20 mouse cellular contexts compared by ENCODE assay signal in genomic region chr9:66311458-66311857, GRCm38 (mm10). TPM values are rescaled to one million over a fixed set of nuclear protein-coding genes. Genes with fewer than 3 reads are reported as not detected.
DNase-seq lines count a peak whose midpoint lies in the region; ATAC-seq and TF ChIP-seq lines count a peak whose summit lies in the region.
"Had no signal": no experiment of that assay in that cellular context is flagged by ENCODE, and none has a peak within 500 bp of the region (broad histone marks: within the 10 kb centered on the region; RNA-seq: fewer than 3 reads in every experiment).

No protein-coding gene starts in this region.

- no peaks in the 10 kb centered on the region for H3K9me3 ChIP-seq in heart, embryonic 10.5 days
- no peaks in the 10 kb centered on the region for H3K9me3 ChIP-seq in lung, postnatal 0 days (ENCODE audit: low read length)
- H3K9me3 ChIP-seq: G1E had no signal

- H3K9ac ChIP-seq in lung, postnatal 0 days (replicated peaks; ENCODE audit: low read depth), result no peak overlapping the region

- DNase-seq in adrenal gland, adult (ENCODE audit: inconsistent age in 2 of 2, low spot score in 1 of 2), result peak; percentile 24 to 41
- no peak for DNase-seq in adrenal gland, postnatal 4 days (ENCODE audit: low spot score in 2 of 2)
- peak; percentile 11 to 17 for DNase-seq in heart, postnatal 14 days
- no peak for DNase-seq in heart, embryonic 10.5 days (ENCODE audit: low spot score)
- peak; percentile 5 for DNase-seq in lung, postnatal 14 days
- no peak for DNase-seq in lung, postnatal 0 days (ENCODE audit: low spot score)
- no peak for DNase-seq in spleen, postnatal 36 days (ENCODE audit: low spot score in 2 of 2)
- no peak for DNase-seq in layer of hippocampus, postnatal 14 days (ENCODE audit: low spot score in 2 of 2)
- DNase-seq: adrenal gland, adult 2 months; cerebellum, adult 8-10 months; gastrocnemius, postnatal 36 days; left cerebral cortex, postnatal 4 days; right cerebral cortex, adult 18-20 months; thymus, adult 2 months had no signal

- TF ChIP-seq EP300 in lung, postnatal 0 days (IDR thresholded peaks at IDR 0.05), result no peak

- 0 out of 2 replicates have a peak, but pooled peaks cover 5% of the 10 kb centered on the region for H3K4me1 ChIP-seq in heart, embryonic 10.5 days
- H3K4me1 ChIP-seq in lung, postnatal 0 days (ENCODE audit: insufficient read depth, low read depth, low read length), result no peaks in the 10 kb centered on the region

- H3K27me3 ChIP-seq in heart, embryonic 10.5 days (ENCODE audit: insufficient read depth, poor library complexity, severe bottlenecking), result no peaks in the 10 kb centered on the region
- H3K27me3 ChIP-seq in lung, postnatal 0 days (replicated peaks; ENCODE audit: insufficient read depth, low read length), result no peaks in the 10 kb centered on the region

- no peak overlapping the region for H3K4me2 ChIP-seq in lung, postnatal 0 days (replicated peaks; ENCODE audit: low read depth, low read length)

- no peak overlapping the region for H3K27ac ChIP-seq in heart, embryonic 10.5 days
- H3K27ac ChIP-seq in lung, postnatal 0 days (ENCODE audit: low read length), result no peak overlapping the region
- H3K27ac ChIP-seq: kidney, postnatal 0 days had no signal

- no peaks in the 10 kb centered on the region for H3K36me3 ChIP-seq in heart, embryonic 10.5 days
- H3K36me3 ChIP-seq in lung, postnatal 0 days (ENCODE audit: insufficient read depth, low read length), result no peaks in the 10 kb centered on the region
- H3K36me3 ChIP-seq: G1E had no signal

- intact Hi-C loops in heart, postnatal 14 days (cut with DNase I), result no loop called here

- WGBS in heart, embryonic 10.5 days, result 38% methylated on average over 3 of the region's 3 CpGs
- WGBS in lung, postnatal 0 days, result 27% methylated on average over 3 of the region's 3 CpGs

- ATAC-seq in lung, postnatal 0 days, result no peak; the same call in 1 of the 2 replicates
- ATAC-seq: CD4-positive, CD25-positive, alpha-beta regulatory T cell, adult 4 months; forebrain, embryonic 14.5 days; hindbrain, embryonic 16.5 days had no signal

- no peak overlapping the region for H3K4me3 ChIP-seq in heart, embryonic 10.5 days
- H3K4me3 ChIP-seq in lung, postnatal 0 days (ENCODE audit: low read depth, low read length), result no peak overlapping the region
- H3K4me3 ChIP-seq: erythroblast, embryonic 14.5 days had no signal

- no peak for TF ChIP-seq CTCF in lung, postnatal 0 days (IDR thresholded peaks at IDR 0.05)

RNA-seq across cellular contexts. Expression of gene Herc1, which starts 38.8 kb away (rescaled TPM):
- total RNA-seq in adrenal gland, postnatal 4 days (2021), result 10 to 100 TPM; 43.3 to 51.3 TPM
- total RNA-seq in heart, postnatal 14 days (2021), result 10 to 100 TPM; 44.1 to 48.3 TPM
- 22.3 and 24.5 TPM in 2 replicates for polyA plus RNA-seq in heart, embryonic 10.5 days (2016; fragmentation: Nextera tagmentation; extraction: Ambion mirVana)
- polyA plus RNA-seq in lung, postnatal 0 days (2015; fragmentation: Nextera tagmentation; extraction: Ambion mirVana), result 11.8 and 12.9 TPM in 2 replicates
- total RNA-seq in layer of hippocampus, postnatal 14 days (2021), result 100 to 1,000 TPM; 112 to 128 TPM

Comparison
In these comparisons a context has a peak if more than half of its experiments do, and no peak if none do; other contexts are left out.
1. DNase-seq: peak in adrenal gland, adult (2 of 2), heart, postnatal 14 days (2 of 2) and lung, postnatal 14 days (single experiment); none in adrenal gland, postnatal 4 days (0 of 2), heart, embryonic 10.5 days (single experiment), lung, postnatal 0 days (single experiment), spleen, postnatal 36 days (0 of 2) and layer of hippocampus, postnatal 14 days (0 of 2).